Mouse (Mus musculus): ENCODE measurements around the gene A230050P20Rik.
"Not testable (repeated sequence)": the region's sequence is repeated elsewhere in the genome, so short reads cannot be mapped to it uniquely, and the experiment has no call there.

The A230050P20Rik gene

DNA sequence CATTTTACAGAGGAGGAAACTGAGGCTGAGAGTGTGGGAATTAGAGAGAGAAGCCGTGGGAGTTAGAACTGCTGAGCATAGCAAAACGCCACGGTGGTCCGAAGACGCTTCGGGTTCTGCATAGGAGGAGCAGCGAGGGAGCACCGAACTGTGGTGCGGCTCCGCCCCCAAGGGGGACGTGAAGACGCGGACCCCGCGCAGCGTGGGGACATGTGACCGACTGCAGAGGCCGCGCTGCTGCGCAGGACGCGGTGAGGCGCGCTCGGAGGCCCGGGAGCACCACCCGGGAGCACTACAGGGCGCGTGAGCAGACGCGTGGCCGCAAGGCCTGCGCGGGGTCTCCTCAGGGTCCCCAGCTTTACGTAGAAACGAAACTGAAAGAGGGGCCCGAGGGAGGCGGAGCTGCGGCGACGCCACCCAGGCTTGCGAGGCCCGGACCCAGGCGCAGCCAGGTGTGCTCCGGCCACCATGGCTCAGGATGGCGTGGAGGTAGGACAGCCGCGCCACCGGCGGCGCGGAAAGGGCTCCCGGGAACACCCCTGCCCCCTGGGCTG is at the start of gene A230050P20Rik:
TSS of gene A230050P20Rik (plus strand) at position 195 of the 554 bp plus-strand sequence.
- peak; percentile 75 to 85 for DNase-seq

DNA sequence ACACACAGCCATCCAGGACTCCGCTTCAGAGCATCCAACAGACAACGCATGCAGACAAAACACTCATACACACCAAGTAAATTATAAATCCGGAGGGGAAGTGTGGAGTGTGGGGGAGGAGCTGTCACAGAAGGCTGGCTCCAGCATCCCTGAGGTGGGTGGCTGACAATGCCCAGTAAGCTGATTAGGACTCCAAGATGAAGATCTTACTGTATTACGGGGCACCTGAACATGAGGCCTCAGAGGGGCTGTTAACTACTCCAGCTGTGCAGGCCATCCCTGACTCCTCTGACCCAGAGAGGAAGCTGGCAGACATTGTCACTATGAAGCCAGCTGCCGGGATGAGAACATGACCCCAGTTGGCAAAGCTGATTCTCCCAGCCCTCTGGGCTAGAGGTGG is 48.4 kb upstream of the A230050P20Rik start:
- no peak for DNase-seq

DNA sequence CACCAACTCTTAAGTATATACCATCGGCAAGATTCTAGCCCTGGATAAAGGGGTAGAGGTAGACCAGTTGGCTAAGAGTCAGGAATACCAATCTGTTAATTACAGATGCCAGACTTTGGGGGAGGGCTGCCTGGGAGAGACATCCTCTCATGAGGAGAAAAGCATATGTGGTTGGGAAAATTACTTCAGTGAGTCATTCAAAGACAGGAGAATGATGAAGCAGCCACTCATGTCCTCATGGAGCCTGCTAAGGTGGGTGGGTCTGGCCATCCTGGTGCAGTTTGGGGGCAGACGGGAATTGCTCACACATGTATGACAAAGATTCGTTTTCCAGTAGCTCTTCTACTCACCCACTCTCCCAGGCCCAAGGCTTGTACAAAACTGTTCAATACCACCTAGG is 45.6 kb upstream of the A230050P20Rik start:
- no peak for DNase-seq

DNA sequence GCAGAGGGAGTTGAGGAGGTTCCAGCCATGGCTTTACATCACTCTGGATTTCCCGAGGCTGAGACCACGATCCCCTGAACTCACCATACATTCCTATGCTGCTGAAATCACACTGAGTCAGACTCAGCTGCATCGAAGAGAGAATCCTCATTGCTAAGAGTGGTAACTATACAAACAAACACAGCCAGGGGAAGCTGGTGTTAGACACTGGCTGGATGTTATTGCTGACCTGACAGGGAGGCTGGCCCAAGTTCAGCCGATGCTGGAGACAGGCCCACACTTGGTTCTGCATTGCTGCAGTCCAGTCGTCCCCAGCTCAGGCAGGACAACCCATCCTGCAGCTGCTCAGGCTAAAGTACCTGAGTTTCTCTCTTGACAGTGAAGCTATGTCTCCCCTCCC is 42.7 kb upstream of the A230050P20Rik start:
- no peak for DNase-seq

DNA sequence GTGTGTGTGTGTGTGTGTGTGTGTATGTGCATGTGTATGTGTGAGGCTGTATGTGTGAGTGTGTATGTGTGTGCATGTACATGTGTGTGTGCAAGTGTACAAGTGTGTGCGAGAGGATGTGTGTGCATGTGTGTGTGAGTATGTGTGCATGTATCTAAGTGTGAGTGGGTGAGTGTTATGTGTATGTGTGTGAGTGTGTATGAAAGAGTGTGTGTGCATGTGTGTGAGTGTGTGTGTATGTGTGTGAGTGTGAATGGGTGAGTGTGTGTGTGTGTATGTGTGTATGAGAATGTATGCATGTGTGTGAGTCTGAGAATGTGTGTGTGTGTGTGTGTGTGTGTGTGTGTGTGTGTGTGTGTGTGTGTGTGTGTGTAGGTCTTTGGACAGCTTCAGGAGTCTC is 40.3 kb upstream of the A230050P20Rik start:
- DNase-seq = no peak

DNA sequence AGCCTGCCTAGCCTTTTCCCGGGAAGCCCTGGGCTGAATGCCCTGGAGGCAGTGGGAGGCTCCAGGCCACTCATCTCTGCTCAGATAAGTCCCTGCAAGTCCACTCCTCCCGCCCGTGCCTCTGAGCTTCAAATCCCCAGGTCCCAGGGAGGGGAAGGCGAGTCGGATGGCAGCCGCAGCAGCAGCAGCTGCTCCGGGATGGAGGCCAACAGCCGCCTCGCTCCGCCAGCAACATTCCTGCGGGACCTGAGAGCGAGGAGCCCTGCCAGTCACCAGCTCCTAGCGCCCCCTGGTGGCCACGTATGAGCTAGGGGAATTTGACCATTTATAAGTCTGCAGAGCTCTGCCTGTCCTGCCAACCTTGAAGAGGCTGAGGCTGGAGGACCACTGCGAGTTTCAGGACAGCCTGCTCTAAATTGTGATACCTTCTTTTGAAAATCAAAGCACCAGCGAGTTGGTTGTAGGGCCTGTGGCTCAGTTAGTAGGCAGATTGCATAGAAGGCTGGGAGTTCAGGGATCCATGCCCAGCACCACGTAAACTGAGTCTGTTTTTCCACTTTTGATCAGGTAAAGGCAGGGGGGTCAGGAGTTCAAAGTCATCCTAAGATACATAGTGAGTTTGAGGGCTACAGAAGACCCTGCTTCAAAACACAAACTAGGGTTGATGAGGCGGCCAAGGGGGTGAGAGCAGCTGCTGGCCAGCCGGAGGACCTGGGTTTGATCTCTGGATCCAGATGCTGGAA is 37.4 kb upstream of the A230050P20Rik start:
- peak; percentile 98 for DNase-seq

DNA sequence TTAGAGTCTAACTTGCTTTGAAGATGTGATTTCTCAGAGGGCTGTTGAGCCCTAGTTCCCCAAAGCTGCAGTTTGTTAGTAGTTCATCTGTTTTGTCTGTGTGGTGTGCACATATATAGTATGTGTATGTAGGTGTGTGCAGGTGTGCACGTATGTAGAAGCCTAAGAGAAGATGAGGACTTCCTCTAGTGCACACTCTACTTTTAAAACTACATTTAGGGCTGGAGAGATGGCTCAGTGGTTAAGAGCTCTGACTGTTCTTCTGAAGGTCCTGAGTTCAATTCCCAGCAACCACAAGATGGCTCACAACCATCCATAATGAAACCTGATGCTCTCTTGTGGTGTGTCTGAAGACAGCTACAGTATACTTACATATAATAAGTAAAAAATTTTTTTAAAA is 33.6 kb upstream of the A230050P20Rik start:
- no peak for DNase-seq

DNA sequence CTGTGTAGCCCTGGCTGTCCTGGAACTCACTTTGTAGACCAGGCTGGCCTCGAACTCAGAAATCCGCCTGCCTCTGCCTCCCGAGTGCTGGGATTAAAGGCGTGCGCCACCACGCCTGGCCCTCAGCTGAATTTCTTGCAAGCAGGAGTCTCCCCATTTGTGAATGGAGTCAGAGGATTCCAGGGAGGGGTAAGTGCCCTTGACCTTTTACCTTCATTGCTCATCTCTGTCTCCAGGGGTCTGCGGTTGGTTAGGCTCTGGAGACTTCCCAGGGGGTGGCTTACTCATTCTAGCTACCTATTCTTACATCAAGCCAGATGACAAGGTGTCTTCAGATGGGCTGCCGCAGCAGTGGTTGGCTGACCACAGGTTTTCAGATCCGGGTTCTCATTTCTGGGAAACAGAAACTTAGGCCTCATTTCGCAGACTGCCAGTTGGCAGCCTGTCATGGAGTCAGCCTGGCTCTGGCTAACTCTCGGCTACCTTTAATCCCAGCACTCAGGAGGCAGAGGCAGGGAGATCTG is 32.9 kb upstream of the A230050P20Rik start:
- not testable (repeated sequence) for DNase-seq

DNA sequence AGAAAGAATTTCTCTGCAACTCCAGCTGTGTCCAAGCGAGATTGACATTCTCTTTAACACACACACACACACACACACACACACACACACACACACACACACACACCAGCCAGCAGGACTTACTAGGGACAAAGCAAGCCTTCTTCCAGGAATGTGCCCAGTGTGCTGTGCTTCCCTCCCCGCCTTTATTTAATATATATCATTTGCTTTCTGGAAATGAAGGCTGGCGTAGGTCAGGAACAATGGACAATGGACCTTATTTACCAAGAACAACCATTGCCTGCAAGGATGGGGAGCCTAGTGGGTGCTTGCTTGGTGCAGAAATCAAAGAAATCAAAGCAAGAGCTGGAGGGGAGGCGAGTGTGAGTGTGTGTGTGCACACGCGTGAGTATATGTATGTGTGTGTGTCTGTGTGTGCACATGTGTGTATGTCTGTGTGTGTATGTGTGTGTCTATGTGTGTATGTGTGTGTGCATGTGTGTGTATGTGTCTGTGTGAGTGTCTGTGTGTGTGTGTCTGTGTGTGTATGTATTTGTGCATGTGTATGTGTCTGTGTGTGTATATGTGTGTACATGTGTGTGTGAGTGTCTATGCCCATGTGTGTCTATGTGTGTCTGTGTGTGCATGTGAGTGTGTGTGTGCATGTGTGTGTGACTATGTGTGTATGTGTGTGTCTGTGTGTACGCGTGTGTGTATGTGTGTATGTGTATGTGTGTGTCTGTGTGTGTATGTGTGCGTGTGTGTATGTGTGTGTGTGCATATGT is 31.1 kb upstream of the A230050P20Rik start:
- no peak for DNase-seq

DNA sequence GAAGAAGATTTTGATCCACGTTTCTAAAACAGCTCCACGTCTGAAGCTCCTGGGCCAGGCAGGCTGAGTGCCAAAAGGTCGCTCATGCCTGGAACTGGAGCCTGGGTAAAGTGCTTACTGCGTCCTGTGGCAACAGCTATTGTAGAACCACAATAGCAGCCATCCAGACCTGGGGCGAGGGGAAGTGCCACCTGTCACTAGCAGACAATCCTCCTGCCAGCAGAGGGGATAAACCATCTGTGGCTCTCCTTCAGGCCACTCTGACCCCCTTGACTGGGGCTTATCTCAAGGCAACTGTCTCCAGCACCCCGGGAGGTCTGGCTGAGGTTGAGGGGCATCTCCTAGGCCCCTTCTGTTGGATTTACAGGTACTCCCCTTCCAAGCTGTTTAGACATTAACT is 29.5 kb upstream of the A230050P20Rik start:
- DNase-seq = no peak

DNA sequence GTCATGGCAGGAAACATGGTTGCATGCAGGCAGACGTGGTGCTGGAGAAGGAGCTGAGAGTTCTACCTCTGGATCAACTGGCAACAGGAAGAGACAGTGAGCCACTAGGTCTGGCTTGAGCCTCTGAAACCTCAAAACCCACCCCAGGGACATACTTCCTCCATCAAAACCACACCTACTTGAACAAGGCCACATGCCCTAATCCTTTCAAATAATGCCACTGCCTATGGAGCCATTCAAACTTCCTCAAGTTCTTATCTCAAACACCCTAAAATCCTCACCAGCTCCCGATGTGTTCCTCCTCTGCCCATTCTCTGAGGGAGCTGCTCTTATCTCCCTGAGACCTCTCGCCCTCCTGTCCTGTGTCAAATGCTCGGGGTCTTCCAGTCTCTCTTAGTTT is 26.2 kb upstream of the A230050P20Rik start:
- DNase-seq = no peak

DNA sequence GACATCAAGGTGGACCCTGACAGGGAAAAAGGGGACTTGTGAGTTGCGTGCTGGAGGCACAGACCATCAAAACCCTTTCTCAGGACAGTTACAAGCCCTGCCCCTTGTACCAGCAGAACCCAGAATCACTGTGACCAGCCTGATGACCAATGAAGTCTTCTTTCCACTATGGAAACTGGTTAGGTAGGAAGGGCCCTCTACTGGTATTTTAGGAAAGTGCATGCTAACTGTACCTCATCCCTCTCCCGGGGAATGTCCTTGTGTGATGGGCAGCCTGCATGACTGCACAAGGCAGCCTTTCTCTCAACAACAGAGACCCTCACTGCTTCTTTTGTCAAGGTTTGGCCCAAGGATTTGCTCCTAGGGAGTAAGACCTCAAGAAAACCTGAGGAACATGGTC is 25.8 kb upstream of the A230050P20Rik start:
- DNase-seq = peak in 1 of 2 experiments; percentile 7

DNA sequence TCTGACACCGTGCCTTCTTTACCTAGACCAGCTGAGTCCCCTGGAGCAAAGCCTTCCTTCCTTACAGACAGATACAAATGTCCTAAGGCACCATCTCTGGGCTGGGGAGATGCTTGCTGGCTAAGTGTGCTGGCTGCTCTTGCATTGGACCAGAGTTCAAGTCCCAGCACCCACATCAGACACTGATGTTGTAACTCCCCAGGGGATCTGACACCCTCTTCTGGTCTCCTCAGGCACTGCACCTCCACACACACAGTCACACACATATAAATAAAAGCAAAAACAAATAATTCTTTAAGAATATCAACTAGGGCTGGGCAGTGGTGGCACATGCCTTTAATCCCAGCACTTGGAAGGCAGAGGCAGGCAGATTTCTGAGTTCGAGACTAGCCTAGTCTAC is 18.3 kb upstream of the A230050P20Rik start:
- no peak for DNase-seq

DNA sequence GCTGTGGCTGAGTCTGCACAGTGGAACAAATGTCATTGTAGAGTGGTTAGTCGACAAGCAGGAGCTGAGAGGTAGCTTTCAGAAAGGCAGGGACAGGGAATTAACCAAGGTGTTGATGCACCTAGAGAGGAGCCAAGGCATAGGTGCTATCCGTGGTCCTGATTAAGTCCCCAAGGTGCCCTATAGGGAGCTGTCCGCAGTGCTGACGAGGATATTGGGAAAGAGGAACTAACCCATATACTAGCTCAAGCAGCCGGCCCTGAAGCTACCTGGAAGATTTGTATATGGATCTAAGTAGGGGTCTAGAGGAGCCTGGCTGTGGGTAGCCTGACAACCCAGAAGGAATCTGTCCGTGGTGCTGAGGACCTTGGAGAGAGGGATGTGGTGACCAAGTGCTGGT is 11.3 kb upstream of the A230050P20Rik start:
- DNase-seq = peak; percentile 79 to 82

DNA sequence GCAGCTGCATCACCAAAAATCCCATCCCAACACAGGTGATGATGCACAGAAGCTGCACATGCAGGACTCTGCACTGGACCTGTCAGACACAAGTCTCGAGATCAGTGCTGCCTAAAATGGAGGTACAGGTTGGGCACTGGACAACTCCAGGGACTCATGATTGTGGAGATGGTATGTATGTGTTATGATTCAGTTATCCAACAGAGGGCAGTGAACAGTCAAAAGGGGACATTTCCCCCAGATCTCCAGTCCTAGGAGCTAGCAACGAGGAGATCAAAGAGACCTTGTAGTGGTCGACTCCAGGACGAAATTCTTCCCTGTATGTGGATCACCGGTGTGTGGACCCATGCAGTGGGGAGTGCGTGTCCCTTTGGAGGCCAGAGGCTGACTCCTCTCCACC is 8.5 kb upstream of the A230050P20Rik start:
- DNase-seq = no peak

DNA sequence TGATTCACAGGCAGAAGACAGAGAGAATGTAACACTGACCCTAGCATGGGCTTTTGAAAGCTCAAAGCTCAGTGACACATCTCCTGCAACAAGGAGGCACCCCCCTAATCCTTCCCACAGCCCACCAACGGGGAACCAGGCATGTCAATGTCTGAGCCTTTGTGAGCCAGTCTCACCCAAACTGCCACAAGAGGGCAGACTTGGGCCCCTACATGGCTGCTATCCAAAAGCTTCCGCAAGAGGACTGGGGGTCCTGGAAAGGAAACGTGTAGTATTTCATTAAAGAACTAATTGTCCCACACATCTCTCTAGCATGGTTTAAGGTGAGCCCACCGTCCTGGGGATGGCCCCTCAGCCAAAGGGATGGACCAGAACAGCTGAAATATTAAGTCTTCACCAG is 6.6 kb upstream of the A230050P20Rik start:
- peak; percentile 66 to 67 for DNase-seq

DNA sequence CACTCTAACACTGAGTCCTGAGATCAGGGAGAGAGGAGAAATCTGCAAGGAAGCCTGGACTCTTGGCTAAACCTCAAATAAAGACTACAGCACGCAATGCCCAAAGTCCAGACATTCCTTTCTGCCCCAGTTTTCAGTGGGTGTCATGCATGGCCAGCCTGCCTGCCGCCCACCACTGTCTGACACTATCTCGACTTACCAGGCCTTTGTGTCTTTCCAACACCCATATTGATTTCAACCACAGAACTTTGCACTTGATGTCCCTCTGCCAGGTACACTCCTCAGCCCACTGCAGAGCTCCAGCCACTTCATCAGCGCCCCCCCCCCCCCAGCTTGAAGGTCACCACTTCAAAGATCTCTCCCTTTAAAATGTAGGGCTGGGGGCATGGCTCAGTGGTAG is 6.2 kb upstream of the A230050P20Rik start:
- no peak for DNase-seq

DNA sequence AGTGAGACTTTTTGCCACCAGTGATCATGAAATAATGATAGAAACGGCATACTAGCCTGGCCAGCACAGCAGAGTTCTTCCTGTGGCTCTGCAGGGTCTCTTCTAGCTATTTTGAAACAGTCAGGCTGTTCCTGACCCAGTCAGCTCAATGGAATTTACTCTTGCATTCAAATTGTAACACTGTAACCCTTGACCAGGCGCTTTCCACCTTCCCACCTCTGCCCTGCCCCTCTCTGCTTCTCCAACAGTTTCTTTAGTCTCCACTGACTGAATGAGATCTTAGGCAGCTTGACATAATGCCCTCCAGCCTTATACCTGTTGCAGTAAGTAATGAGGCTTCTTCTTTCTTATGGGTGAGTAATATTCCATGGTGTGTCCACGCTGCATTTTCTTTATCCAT is 1.6 kb upstream of the A230050P20Rik start:
- no peak for DNase-seq

DNA sequence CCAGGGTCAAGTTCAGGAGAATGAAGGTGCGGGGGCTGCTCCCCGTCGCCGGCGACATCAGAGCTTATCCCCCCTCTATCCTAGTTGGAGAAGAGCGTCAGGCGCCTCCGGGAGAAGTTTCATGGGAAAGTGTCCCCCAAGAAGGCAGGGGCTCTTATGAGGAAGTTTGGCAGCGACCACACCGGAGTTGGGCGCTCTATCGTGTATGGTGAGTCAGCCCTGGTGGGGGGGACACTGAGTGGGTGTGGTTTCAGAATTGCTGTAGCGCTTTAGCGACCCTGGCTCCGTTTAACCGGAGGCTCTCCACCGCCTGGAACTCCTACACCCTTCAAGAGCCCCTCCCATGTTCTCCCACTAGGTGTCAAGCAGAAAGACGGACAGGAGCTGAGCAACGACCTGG is 804 bp downstream of the A230050P20Rik start:
- DNase-seq = peak; percentile 46 to 62

DNA sequence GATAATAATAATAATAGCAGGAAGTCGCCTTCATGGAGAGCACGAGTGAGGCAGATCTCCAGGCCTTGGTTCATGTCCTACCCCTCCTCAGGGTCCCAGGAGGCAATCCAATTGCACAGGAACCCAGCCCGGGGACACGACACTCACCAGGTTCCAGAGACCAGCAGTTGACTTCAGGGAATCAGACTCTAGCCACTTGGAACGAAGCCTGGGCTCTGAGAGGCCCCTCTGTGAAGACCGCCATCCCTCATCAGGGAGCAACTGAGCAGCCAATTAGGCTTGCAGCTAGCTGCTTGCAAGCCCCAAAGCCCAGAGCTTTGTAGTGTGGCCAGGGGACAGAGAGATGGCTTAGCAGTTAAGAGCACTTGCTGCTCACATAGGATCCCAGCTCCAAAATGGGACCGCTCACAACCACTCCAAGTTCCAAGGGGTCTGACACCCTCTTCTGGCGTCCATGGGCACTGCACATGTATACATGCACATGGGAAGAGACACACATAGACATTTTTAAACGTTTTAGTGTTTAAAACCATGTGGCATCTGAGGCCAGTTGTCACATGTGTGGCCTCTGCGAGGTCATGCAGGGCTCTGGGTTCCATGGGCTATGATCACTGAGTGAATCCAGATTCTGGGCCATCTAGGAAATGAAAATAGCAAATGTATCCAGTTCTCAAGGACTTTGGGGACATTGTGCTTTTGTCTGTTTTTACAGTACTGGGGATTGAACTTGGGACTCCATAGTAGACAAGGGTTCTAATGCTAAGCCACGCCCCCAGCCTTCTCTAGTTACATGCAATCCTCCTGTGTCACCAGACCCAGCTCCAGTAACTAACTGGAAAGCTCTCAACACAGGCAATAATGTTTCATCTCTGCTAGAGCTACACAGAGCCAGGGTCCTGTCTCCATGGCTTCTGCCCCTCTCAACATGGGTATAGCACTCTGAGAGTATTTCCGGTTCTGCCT is 2.0 kb downstream of the A230050P20Rik start:
- no peak for DNase-seq

DNA sequence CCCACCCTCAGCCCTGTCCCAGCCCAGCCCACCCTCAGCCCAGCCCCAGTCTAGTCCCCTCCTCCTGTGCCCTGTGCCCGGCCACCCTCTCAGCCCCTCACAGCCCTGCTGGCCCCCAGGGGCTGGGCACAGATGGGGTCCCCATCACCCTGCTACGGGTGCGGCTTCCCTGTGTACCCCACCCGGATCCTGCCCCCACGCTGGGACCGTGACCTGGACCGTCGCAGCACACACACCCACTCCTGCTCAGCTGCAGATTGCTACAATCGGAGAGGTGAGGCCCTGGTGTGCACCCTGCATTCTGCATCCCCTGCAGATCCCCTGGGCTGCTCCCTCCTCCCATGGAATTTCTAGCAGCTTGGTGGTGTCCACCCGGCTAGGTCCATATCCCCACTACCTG is 4.5 kb downstream of the A230050P20Rik start:
- DNase-seq = no peak

DNA sequence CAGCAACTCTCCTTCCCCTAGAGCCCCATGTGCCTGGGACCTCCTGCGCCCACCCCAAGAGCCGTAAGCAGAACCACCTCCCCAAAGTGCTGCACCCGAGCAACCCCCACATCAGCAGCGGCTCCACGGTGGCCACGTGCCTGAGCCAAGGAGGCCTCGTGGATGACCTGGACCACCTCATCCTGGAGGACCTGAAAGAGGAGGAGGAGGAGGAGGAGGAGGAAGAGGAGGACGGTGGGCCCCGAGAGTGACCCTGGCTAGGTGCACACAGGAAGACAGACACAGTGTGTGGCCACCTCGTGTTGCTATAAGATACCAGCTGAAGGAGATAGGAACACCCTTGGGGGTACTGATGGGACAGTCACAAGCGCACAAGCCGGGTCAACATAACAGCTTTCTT is 5.1 kb downstream of the A230050P20Rik start:
- DNase-seq = no peak

Measured in kidney, postnatal 4 days (tissue).